9 mouse cellular contexts compared by ENCODE assay signal in genomic region chr5:37244161-37244560, GRCm38 (mm10). TPM values are rescaled to one million over a fixed set of nuclear protein-coding genes. Genes with fewer than 3 reads are reported as not detected.
A peak's percentile ranks its signal among the peaks of the same experiment; 100 is the strongest.
DNase-seq lines count a peak whose midpoint lies in the region; ATAC-seq and TF ChIP-seq lines count a peak whose summit lies in the region.
"Had no signal": no experiment of that assay in that cellular context is flagged by ENCODE, and none has a peak within 500 bp of the region (broad histone marks: within the 10 kb centered on the region; RNA-seq: fewer than 3 reads in every experiment).

No protein-coding gene starts in this region.

- H3K27ac ChIP-seq in testis, adult 2 months (ENCODE audit: control insufficient read depth, insufficient read depth, low read depth, low read length): no peak overlapping the region

- no peak for TF ChIP-seq CTCF in testis, adult 2 months (IDR thresholded peaks at IDR 0.05; ENCODE audit: control insufficient read depth, insufficient read depth, insufficient replicate concordance, low read depth, low read length)

- DNase-seq in testis, postnatal 14 days (ENCODE audit: low spot score): no peak
- DNase-seq in forelimb bud, embryonic 11.5 days (ENCODE audit: low read depth, low spot score): peak; percentile 40
- peak; percentile 74 to 86 for DNase-seq in left cerebral cortex, postnatal 25 days (ENCODE audit: low spot score in 2 of 2)
- DNase-seq in right cerebral cortex, adult 18-20 months: peak; percentile 80
- no peak for DNase-seq in urinary bladder, adult 2 months (ENCODE audit: low spot score)
- DNase-seq in adrenal gland, postnatal 25 days: no peak

- peaks cover 16% of the 10 kb centered on the region for H3K4me1 ChIP-seq in testis, adult 2 months (ENCODE audit: control insufficient read depth, insufficient read depth, low read length)

- TF ChIP-seq POLR2A in testis, adult 2 months (IDR thresholded peaks at IDR 0.05; ENCODE audit: control insufficient read depth, low read depth, low read length): no peak

- ATAC-seq in erythroblast, adult 5-6 weeks (replicated peaks; ENCODE audit: low FRiP score, poor library complexity, severe bottlenecking): no peak

- no peaks in the 10 kb centered on the region; the same call in none of the 2 replicates for H3K27me3 ChIP-seq in testis, adult 2 months (ENCODE audit: control insufficient read depth, insufficient read depth, low read length)

- no peaks in the 10 kb centered on the region for H3K36me3 ChIP-seq in testis, adult 2 months (ENCODE audit: control insufficient read depth, insufficient read depth, low read length)

- H3K4me3 ChIP-seq in testis, adult 2 months (ENCODE audit: control insufficient read depth, low read depth, low read length): peak overlapping the region; percentile 12
- H3K4me3 ChIP-seq: myocyte had no signal

- intact Hi-C loops in left cerebral cortex, postnatal 25 days (cut with DNase I): loop anchor here (2.0 kb wide), 2 partner anchors 45 to 67 kb away; no protein-coding TSS in a partner anchor

RNA-seq across cellular contexts. Expression of gene Crmp1, which starts 2.4 kb away (rescaled TPM):
- polyA plus RNA-seq in testis, adult 2 months (2012; rRNA removed): 8.0 and 10.9 TPM in 2 replicates
- 100 to 1,000 TPM; 210 to 213 TPM for total RNA-seq in left cerebral cortex, postnatal 25 days (2021)
- 0.41 and 0.66 TPM in 2 replicates for polyA plus RNA-seq in urinary bladder, adult 2 months (2012; rRNA removed)
- 5.0 and 9.5 TPM in 2 replicates for total RNA-seq in adrenal gland, postnatal 25 days (2021)
- not detected in 2 replicates for total RNA-seq in erythroblast, adult 5-6 weeks (2015; ENCODE audit: low replicate concordance)
- not detected in 2 replicates for total RNA-seq in erythroblast, adult 5-6 weeks (2017; ENCODE audit: low replicate concordance)

Comparison
In these comparisons a context has a peak if more than half of its experiments do, and no peak if none do; other contexts are left out.
1. DNase-seq: peak in forelimb bud, embryonic 11.5 days (single experiment), left cerebral cortex, postnatal 25 days (2 of 2) and right cerebral cortex, adult 18-20 months (single experiment); none in testis, postnatal 14 days (single experiment), urinary bladder, adult 2 months (single experiment) and adrenal gland, postnatal 25 days (single experiment).
2. RNA of gene Crmp1, which starts 2.4 kb away (total RNA-seq): 210 to 213 TPM in left cerebral cortex, postnatal 25 days; 5.0 to 9.5 TPM in adrenal gland, postnatal 25 days and not detected in erythroblast, adult 5-6 weeks; every median in the first group is over 10 times any median in the second.